Mouse (Mus musculus): ENCODE data around the gene Gm17359. TPM values are rescaled to one million over a fixed set of nuclear protein-coding genes. Genes with fewer than 3 reads are reported as not detected.

Gene Gm17359
- total and polyA plus RNA-seq, 2 experiments from 2014 or later, result not detected

DNA sequence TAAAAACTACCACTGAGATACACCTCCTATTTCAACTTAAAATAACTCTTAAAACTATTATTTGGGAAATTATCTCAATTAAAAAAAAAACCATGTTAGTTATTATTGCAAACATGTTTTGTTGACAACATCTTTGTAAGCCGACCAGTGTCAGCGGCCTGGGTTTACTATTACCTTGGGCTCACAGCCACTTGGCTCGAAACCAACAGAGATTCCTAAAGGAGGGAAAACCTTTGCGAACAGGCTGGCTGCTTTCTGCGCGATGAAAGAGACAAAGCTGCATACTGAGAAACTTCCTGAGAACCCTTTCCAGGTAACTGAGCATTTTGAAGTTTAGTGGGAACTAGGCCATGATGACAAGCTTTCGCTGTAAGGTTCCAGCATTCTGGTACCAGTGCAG is 3.4 kb upstream of the Gm17359 start:
- Histone ChIP-seq H3K4me2 (ENCODE audit: low read depth, low read length) (no peak overlapping the region), H3K27me3 (ENCODE audit: control insufficient read depth, insufficient read depth, low read length) (no peaks in the 10 kb centered on the region), H3K4me3 (ENCODE audit: low read depth, low read length) (no peak overlapping the region), H3K27ac (ENCODE audit: low read depth) (no peak overlapping the region), H3K9me3 (replicated peaks; ENCODE audit: control insufficient read depth, low read length) (no peaks in the 10 kb centered on the region), H3K9ac (replicated peaks; ENCODE audit: low read depth, low read length) (no peak overlapping the region), H3K4me1 (ENCODE audit: control insufficient read depth, insufficient read depth) (no peaks in the 10 kb centered on the region), H3K36me3 (replicated peaks; ENCODE audit: control insufficient read depth, insufficient read depth, low read length) (no peaks in the 10 kb centered on the region)
- no peak for TF ChIP-seq CTCF (IDR thresholded peaks at IDR 0.05; ENCODE audit: low read depth)
- DNase-seq (ENCODE audit: low spot score), result no peak
- no peak for ATAC-seq (ENCODE audit: insufficient read depth, low read depth)
- WGBS, result 59% methylated on average over 7 of the region's 7 CpGs

DNA sequence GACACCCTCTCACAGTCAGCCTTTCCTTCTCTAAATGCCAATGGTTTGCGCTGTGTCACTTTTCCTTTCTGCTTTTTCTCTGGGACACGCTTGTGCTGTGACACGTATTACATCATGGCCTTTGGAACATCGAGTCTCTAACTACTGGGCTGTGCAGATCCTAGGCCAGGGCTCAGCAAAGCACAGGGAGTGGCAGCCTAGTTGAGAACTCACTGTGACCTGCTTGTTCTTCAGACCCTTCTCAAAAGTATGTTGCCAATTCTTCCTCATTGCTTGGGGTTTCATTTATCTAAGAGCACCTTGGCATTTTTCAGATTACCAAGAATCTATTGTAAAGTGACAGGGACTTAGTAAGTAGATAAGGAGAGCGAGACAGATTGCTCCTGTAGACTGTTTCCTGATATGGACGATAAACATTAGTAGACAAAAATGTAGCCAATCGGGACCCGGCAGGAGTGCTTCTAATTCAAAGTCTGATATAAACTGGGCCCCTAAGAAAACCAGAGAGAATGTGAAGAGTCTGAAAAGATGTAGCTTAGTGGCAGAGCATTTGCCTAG is 2.7 kb upstream of the Gm17359 start:
- Histone ChIP-seq H3K9me3 (replicated peaks; ENCODE audit: control insufficient read depth, low read length) (no peaks in the 10 kb centered on the region), H3K4me3 (ENCODE audit: low read depth, low read length) (no peak overlapping the region), H3K4me2 (ENCODE audit: low read depth, low read length) (no peak overlapping the region), H3K36me3 (replicated peaks; ENCODE audit: control insufficient read depth, insufficient read depth, low read length) (no peaks in the 10 kb centered on the region), H3K27me3 (ENCODE audit: control insufficient read depth, insufficient read depth, low read length) (no peaks in the 10 kb centered on the region), H3K4me1 (ENCODE audit: control insufficient read depth, insufficient read depth) (no peaks in the 10 kb centered on the region), H3K9ac (replicated peaks; ENCODE audit: low read depth, low read length) (no peak overlapping the region), H3K27ac (ENCODE audit: low read depth) (no peak overlapping the region)
- WGBS, result 56% methylated on average over 8 of the region's 8 CpGs
- ATAC-seq (ENCODE audit: insufficient read depth, low read depth) (no peak), DNase-seq (ENCODE audit: low spot score) (no peak)
- TF ChIP-seq EP300 (IDR thresholded peaks at IDR 0.05; ENCODE audit: low read depth) (no peak), CTCF (IDR thresholded peaks at IDR 0.05; ENCODE audit: low read depth) (no peak)

GRCm38 (mm10) chr3:79340737-79341136 is 4.3 kb downstream of the Gm17359 start:
- no peak overlapping the region for H3K4me2 ChIP-seq (ENCODE audit: low read depth, low read length)

DNA sequence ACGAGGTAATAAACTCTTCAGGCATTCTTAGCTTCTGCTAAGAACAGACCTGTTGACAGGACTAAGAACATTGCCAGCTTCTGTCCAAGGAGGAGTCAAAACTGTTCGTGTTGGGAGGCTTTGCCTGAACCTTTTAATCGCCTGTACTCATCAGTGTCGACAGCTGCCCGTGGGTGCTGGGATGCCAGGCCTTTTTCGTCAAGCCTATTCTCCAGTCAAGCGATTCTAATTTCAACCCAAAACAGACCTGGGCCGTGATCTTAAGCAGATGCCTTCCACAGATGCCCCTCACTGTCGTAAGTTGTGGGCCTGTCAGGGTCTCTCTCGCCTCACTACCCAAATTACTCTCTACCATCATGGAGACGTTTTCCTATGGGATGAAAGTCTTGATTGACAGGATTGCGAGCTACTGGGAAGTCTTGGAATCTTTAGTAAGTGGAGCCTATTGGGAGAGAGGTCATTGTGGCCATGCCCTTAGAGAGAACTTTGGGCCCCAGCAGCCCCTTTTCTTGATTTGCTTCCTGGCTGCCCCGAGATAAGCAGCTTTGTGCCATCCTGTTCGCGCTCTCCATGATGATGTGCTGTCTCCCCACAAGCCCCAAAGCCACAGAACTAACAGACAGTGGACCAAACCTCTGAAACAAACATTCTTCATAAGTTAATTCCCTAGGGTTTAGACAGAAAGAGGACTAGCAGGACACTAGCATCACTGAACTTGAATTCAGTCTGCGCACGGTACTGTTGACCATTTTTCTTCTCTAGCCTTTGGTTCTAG is 6.7 kb downstream of the Gm17359 start:
- Histone ChIP-seq H3K27me3 (ENCODE audit: control insufficient read depth, insufficient read depth, low read length) (no peaks in the 10 kb centered on the region), H3K9me3 (replicated peaks; ENCODE audit: control insufficient read depth, low read length) (no peaks in the 10 kb centered on the region), H3K9ac (replicated peaks; ENCODE audit: low read depth, low read length) (no peak overlapping the region), H3K4me3 (ENCODE audit: low read depth, low read length) (no peak overlapping the region), H3K4me2 (ENCODE audit: low read depth, low read length) (no peak overlapping the region), H3K36me3 (replicated peaks; ENCODE audit: control insufficient read depth, insufficient read depth, low read length) (no peaks in the 10 kb centered on the region), H3K27ac (ENCODE audit: low read depth) (no peak overlapping the region), H3K4me1 (ENCODE audit: control insufficient read depth, insufficient read depth) (no peaks in the 10 kb centered on the region)
- DNase-seq (ENCODE audit: low spot score) (no peak), ATAC-seq (ENCODE audit: insufficient read depth, low read depth) (no peak)
- TF ChIP-seq EP300 (IDR thresholded peaks at IDR 0.05; ENCODE audit: low read depth) (no peak), CTCF (IDR thresholded peaks at IDR 0.05; ENCODE audit: low read depth) (no peak)
- WGBS, result 55% methylated on average over 17 of the region's 17 CpGs

More at GRCm38 (mm10) chr3:79340737-79341136, 4.3 kb downstream of the Gm17359 start:
- TF ChIP-seq CTCF (IDR thresholded peaks at IDR 0.05; ENCODE audit: low read depth) (no peak), EP300 (IDR thresholded peaks at IDR 0.05; ENCODE audit: low read depth) (no peak)
- Histone ChIP-seq H3K27ac (ENCODE audit: low read depth) (no peak overlapping the region), H3K9ac (replicated peaks; ENCODE audit: low read depth, low read length) (no peak overlapping the region), H3K9me3 (replicated peaks; ENCODE audit: control insufficient read depth, low read length) (no peaks in the 10 kb centered on the region), H3K36me3 (replicated peaks; ENCODE audit: control insufficient read depth, insufficient read depth, low read length) (no peaks in the 10 kb centered on the region), H3K4me3 (ENCODE audit: low read depth, low read length) (no peak overlapping the region), H3K4me1 (ENCODE audit: control insufficient read depth, insufficient read depth) (no peaks in the 10 kb centered on the region), H3K27me3 (ENCODE audit: control insufficient read depth, insufficient read depth, low read length) (no peaks in the 10 kb centered on the region)
- ATAC-seq (ENCODE audit: insufficient read depth, low read depth) (no peak), DNase-seq (ENCODE audit: low spot score) (no peak)
- 40% methylated on average over 3 of the region's 3 CpGs for WGBS

DNA sequence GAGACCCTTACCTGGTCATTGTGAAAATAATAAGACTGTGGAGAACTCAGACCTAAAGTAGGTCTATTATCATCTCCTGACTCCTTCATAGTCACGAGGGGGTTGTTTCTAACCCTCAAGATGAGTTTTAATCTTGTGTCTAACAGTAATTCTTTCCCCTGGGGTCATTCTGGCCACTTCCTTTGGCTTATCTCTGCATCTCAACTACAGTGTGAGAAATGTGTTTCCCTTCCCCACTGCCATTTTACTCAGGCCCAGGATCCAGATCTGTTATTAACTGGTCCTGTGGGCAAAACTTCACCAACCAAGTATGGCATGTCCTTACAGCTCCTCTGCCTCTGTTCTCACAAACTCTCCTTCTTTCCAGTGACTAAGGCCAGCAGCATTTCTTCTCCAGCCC is 12.8 kb downstream of the Gm17359 start:
- 68% methylated on average over 1 of the region's 1 CpGs for WGBS
- ATAC-seq (ENCODE audit: insufficient read depth, low read depth), result no peak
- Histone ChIP-seq H3K4me2 (ENCODE audit: low read depth, low read length) (no peak overlapping the region), H3K27me3 (ENCODE audit: control insufficient read depth, insufficient read depth, low read length) (no peaks in the 10 kb centered on the region), H3K36me3 (replicated peaks; ENCODE audit: control insufficient read depth, insufficient read depth, low read length) (no peaks in the 10 kb centered on the region), H3K27ac (ENCODE audit: low read depth) (no peak overlapping the region), H3K4me1 (ENCODE audit: control insufficient read depth, insufficient read depth) (no peaks in the 10 kb centered on the region), H3K4me3 (ENCODE audit: low read depth, low read length) (no peak overlapping the region), H3K9ac (replicated peaks; ENCODE audit: low read depth, low read length) (no peak overlapping the region), H3K9me3 (replicated peaks; ENCODE audit: control insufficient read depth, low read length) (no peaks in the 10 kb centered on the region)
- TF ChIP-seq EP300 (IDR thresholded peaks at IDR 0.05; ENCODE audit: low read depth), result no peak
- no peak for TF ChIP-seq CTCF (IDR thresholded peaks at IDR 0.05; ENCODE audit: low read depth)
- no peak for DNase-seq (ENCODE audit: low spot score)

Data from heart, postnatal 0 days (tissue).